Mouse (Mus musculus): ENCODE results near the gene Fam83f. TPM values are rescaled to one million over a fixed set of nuclear protein-coding genes. Genes with fewer than 3 reads are reported as not detected.

The Fam83f gene
- polyA plus RNA-seq, 1 experiment from 2014 or later = 19.0 TPM

DNA sequence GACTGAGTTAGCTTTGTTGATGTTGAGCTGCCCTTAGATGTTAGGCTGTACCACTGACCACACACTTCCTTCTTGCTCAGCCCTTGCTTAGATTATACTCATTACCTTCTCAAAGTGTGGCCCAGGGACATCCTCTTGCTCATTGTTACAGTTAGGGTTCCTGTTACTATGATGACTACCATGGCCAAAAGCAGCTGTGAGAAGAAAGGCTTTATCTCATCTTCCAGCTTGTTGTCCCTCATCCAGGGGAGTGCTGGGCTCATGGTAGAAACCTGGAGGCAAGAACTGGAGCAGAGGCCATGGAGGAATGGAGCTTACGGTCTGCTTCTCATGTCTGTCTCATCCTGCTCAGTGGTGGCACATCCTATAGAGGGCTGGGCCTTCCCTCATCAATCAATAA, 68.3 kb downstream of the Fam83f start:
- H3K36me3 ChIP-seq (ENCODE audit: control insufficient read depth, insufficient read depth) = no peaks in the 10 kb centered on the region
- H3K4me3 ChIP-seq (ENCODE audit: low read depth, low read length) = no peak overlapping the region
- no peak for ATAC-seq
- H3K9me3 ChIP-seq (ENCODE audit: control insufficient read depth) = no peaks in the 10 kb centered on the region
- no peaks in the 10 kb centered on the region for H3K27me3 ChIP-seq (replicated peaks; ENCODE audit: control insufficient read depth, insufficient read depth, low read length)
- 100% methylated on average over 1 of the region's 1 CpGs for WGBS
- H3K9ac ChIP-seq (ENCODE audit: low read depth, low read length) = no peak overlapping the region
- peak overlapping the region; percentile 35; the same call in 1 of the 2 replicates for H3K27ac ChIP-seq (ENCODE audit: low read depth, low read length)
- no peak overlapping the region for H3K4me2 ChIP-seq (replicated peaks; ENCODE audit: low read depth)
- TF ChIP-seq CTCF (IDR thresholded peaks at IDR 0.05; ENCODE audit: low read depth) = no peak
- H3K4me1 ChIP-seq (replicated peaks; ENCODE audit: control insufficient read depth, insufficient read depth, low read length) = no peaks in the 10 kb centered on the region

DNA sequence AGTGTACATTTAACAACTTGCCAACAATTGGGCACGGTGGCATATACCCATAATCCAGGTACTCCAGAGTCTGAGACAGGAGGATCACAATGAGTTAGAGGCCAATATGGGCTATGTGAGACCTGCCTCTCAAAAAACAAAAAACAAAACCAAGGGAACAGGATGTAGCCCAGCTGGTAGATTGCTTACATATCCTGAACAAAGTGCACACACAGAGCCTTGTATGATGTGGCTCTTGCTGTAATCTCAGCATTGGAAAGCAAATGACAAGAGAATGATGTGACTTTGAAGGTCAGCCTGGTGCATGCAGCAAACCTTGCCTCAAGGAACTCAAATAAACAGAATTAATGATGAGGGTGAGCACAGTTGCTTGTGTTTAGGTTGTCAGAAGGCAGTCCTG, 70.2 kb downstream of the Fam83f start:
- ATAC-seq = no peak
- H3K4me3 ChIP-seq (ENCODE audit: low read depth, low read length) = no peak overlapping the region
- no peak overlapping the region for H3K9ac ChIP-seq (ENCODE audit: low read depth, low read length)
- H3K36me3 ChIP-seq (ENCODE audit: control insufficient read depth, insufficient read depth) = no peaks in the 10 kb centered on the region
- H3K4me1 ChIP-seq (replicated peaks; ENCODE audit: control insufficient read depth, insufficient read depth, low read length) = no peaks in the 10 kb centered on the region
- TF ChIP-seq CTCF (IDR thresholded peaks at IDR 0.05; ENCODE audit: low read depth) = no peak
- 46% methylated on average over 1 of the region's 1 CpGs for WGBS
- H3K4me2 ChIP-seq (replicated peaks; ENCODE audit: low read depth) = no peak overlapping the region
- no peak overlapping the region for H3K27ac ChIP-seq (ENCODE audit: low read depth, low read length)
- H3K9me3 ChIP-seq (ENCODE audit: control insufficient read depth) = no peaks in the 10 kb centered on the region
- H3K27me3 ChIP-seq (replicated peaks; ENCODE audit: control insufficient read depth, insufficient read depth, low read length) = no peaks in the 10 kb centered on the region

DNA sequence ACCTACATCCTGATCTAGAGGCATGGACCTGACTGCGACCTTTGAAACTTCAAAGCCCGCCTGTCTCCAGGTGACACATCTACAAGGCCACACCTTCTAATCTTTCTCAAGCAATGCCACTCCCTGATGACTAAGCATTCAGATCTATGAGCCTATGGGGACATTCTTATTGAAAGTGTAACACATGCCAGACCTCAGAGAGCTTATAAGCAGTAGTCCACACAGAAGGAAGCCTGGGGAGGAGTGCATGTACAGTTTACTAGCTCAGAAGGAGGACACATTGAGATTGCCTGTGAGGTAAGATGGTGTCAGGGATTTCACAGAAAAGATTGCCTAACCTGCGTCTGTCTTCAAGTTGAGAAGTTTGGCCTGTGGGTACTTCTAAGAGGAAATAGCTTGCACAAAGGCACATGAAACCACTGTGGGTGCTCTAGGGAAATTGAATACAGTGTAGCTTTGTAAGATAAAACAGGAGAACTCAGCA, 71.4 kb downstream of the Fam83f start:
- no peaks in the 10 kb centered on the region for H3K36me3 ChIP-seq (ENCODE audit: control insufficient read depth, insufficient read depth)
- H3K4me3 ChIP-seq (ENCODE audit: low read depth, low read length) = no peak overlapping the region
- H3K9me3 ChIP-seq (ENCODE audit: control insufficient read depth) = no peaks in the 10 kb centered on the region
- H3K4me2 ChIP-seq (replicated peaks; ENCODE audit: low read depth) = no peak overlapping the region
- ATAC-seq = peak; percentile 92
- no peak for TF ChIP-seq CTCF (IDR thresholded peaks at IDR 0.05; ENCODE audit: low read depth)
- peak overlapping the region; percentile 11; the same call in 1 of the 2 replicates for H3K27ac ChIP-seq (ENCODE audit: low read depth, low read length)
- H3K27me3 ChIP-seq (replicated peaks; ENCODE audit: control insufficient read depth, insufficient read depth, low read length) = no peaks in the 10 kb centered on the region
- no peaks in the 10 kb centered on the region for H3K4me1 ChIP-seq (replicated peaks; ENCODE audit: control insufficient read depth, insufficient read depth, low read length)
- 49% methylated on average over 3 of the region's 3 CpGs for WGBS
- H3K9ac ChIP-seq (ENCODE audit: low read depth, low read length) = no peak overlapping the region

DNA sequence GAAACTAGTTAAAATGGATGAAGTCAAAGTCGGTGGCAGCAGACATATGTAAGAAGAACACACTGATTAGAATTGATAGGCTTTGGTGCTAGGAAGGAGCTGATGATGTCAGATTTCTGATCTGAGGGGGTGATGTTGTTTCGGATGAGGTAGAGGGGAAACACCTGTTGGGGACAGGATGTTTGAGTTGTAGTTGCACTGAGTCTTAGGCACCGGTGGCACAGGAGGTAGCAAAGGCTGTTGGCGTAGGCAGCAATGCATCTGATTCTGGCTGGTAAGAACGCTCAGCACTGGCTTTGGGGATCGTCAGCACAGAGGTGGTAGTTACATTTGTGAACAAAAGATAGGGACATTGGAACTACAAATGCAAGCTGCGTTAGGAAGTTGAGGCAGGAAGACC, 72.0 kb downstream of the Fam83f start:
- Histone ChIP-seq H3K9ac (ENCODE audit: low read depth, low read length) (no peak overlapping the region), H3K4me2 (replicated peaks; ENCODE audit: low read depth) (no peak overlapping the region), H3K27ac (ENCODE audit: low read depth, low read length) (no peak overlapping the region), H3K36me3 (ENCODE audit: control insufficient read depth, insufficient read depth) (no peaks in the 10 kb centered on the region), H3K4me1 (replicated peaks; ENCODE audit: control insufficient read depth, insufficient read depth, low read length) (no peaks in the 10 kb centered on the region), H3K4me3 (ENCODE audit: low read depth, low read length) (no peak overlapping the region), H3K27me3 (replicated peaks; ENCODE audit: control insufficient read depth, insufficient read depth, low read length) (no peaks in the 10 kb centered on the region), H3K9me3 (ENCODE audit: control insufficient read depth) (no peaks in the 10 kb centered on the region)
- no peak for TF ChIP-seq CTCF (IDR thresholded peaks at IDR 0.05; ENCODE audit: low read depth)
- WGBS = 88% methylated on average over 7 of the region's 7 CpGs
- no peak for ATAC-seq

DNA sequence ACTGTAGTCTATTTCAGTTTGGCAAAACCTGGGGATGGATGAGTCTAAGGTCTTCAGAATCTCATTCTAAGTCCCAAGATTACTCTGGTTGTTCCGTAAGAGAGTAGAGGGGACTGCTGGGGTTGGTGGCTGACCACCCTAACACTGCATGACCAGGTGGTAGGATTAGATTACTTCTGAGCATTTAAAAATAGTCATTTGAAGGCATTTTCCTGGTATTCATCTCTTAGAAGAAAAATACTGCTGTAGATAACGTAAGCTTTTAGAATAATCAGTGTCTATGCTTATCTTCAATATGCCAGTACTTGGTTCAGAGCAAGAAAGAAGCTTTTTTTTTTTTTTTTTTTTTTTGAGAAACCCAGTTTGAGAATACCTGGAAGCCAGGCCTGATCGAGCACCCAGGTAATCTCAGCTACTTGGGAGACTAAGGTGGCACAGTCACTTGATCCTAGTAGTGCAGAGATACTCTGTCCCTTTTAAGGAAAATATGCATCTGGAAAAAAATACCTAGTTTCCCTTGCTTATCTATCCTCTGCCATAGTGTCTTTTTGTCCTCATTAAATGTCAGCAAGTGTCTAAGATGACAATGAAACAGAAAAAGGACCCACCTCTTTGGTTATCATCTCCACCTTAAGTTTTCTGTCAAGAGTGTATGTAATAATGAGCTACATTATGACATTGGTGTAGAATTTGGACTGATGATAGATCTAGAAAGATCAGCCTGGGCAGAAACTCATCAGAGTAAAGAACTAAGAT, 73.2 kb downstream of the Fam83f start:
- Histone ChIP-seq H3K4me3 (ENCODE audit: low read depth, low read length) (no peak overlapping the region), H3K9me3 (ENCODE audit: control insufficient read depth) (no peaks in the 10 kb centered on the region), H3K36me3 (ENCODE audit: control insufficient read depth, insufficient read depth) (no peaks in the 10 kb centered on the region), H3K4me2 (replicated peaks; ENCODE audit: low read depth) (no peak overlapping the region), H3K27ac (ENCODE audit: low read depth, low read length) (no peak overlapping the region), H3K4me1 (replicated peaks; ENCODE audit: control insufficient read depth, insufficient read depth, low read length) (no peaks in the 10 kb centered on the region), H3K27me3 (replicated peaks; ENCODE audit: control insufficient read depth, insufficient read depth, low read length) (no peaks in the 10 kb centered on the region), H3K9ac (ENCODE audit: low read depth, low read length) (no peak overlapping the region)
- ATAC-seq = no peak
- no peak for TF ChIP-seq CTCF (IDR thresholded peaks at IDR 0.05; ENCODE audit: low read depth)
- WGBS = 85% methylated on average over 3 of the region's 3 CpGs

DNA sequence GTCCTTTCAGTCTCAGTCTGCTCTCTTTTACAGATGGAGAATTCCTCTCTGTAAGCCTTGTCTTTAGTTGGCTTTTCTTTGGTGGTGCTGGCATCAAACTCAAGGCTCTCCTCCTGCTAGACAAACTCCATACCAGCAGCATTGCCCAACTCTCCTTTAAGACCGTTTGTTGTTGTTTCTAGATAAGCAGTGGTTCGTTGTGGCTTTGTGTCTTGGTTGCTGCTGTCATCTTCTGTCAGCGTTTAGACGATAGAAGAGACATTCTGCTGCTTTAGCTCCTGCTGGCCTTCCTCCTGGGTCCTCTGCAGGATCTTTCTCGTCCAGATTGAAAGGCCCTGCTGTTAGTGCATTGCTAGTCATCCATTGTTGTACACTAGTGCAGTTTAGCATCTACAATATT, 77.3 kb downstream of the Fam83f start:
- H3K4me3 ChIP-seq (ENCODE audit: low read depth, low read length) = no peak overlapping the region
- H3K9ac ChIP-seq (ENCODE audit: low read depth, low read length) = no peak overlapping the region
- no peaks in the 10 kb centered on the region for H3K9me3 ChIP-seq (ENCODE audit: control insufficient read depth)
- H3K4me1 ChIP-seq (replicated peaks; ENCODE audit: control insufficient read depth, insufficient read depth, low read length) = no peaks in the 10 kb centered on the region
- TF ChIP-seq CTCF (IDR thresholded peaks at IDR 0.05; ENCODE audit: low read depth) = no peak
- H3K4me2 ChIP-seq (replicated peaks; ENCODE audit: low read depth) = no peak overlapping the region
- H3K36me3 ChIP-seq (ENCODE audit: control insufficient read depth, insufficient read depth) = no peaks in the 10 kb centered on the region
- 65% methylated on average over 5 of the region's 5 CpGs for WGBS
- no peak for ATAC-seq
- H3K27me3 ChIP-seq (replicated peaks; ENCODE audit: control insufficient read depth, insufficient read depth, low read length) = no peaks in the 10 kb centered on the region
- H3K27ac ChIP-seq (ENCODE audit: low read depth, low read length) = no peak overlapping the region

Small RNAs within 50 kb of the gene (microRNA-seq; reads per million reads assigned to microRNA genes)
- not detected for gene Mir6957

Other genes starting within 250 kb of the Fam83f start
- 0.07 TPM in 1 of 2 replicates, not detected in the other for gene Enthd1, start 106.7 kb upstream of the Fam83f start, polyA plus RNA-seq (2015; fragmentation: Nextera tagmentation; extraction: Ambion mirVana)
- gene Grap2, start 99.3 kb upstream of the Fam83f start, polyA plus RNA-seq (2015; fragmentation: Nextera tagmentation; extraction: Ambion mirVana) = 0.24 and 0.27 TPM in 2 replicates
- gene Tnrc6b, start 39.5 kb downstream of the Fam83f start, polyA plus RNA-seq (2015; fragmentation: Nextera tagmentation; extraction: Ambion mirVana) = 6.5 and 8.9 TPM in 2 replicates